Mouse (Mus musculus) erythroblast, embryonic 14.5 days (primary cell): ENCODE results near the gene Ankrd28.

Experiments used
- GATA1 ChIP-seq: IDR thresholded peaks from 2 replicates; pipeline ENCODE4 v1.6.1; 2012; ENCODE audit warnings: low read length, inconsistent platforms, mixed read lengths
- TAL1 ChIP-seq: IDR thresholded peaks from 3 replicates; pipeline ENCODE4 v1.6.1; 2012; ENCODE audit warnings: low read length, inconsistent platforms, mixed read lengths

- TF ChIP-seq GATA1 (no peak), TAL1 (no peak)
Measured at GRCm38 (mm10) chr14:31768531-31768930, 61.9 kb downstream of the Ankrd28 start.
